Mouse (Mus musculus) forebrain, embryonic 12.5 days (tissue): ENCODE data around the gene Kcnip1. TPM values are rescaled to one million over a fixed set of nuclear protein-coding genes. Genes with fewer than 3 reads are reported as not detected.
A peak's percentile ranks its signal among the peaks of the same experiment; 100 is the strongest.

ENCODE experiments used
- ATAC-seq: fragments of 200-750 bp; cut with Nextera tagmentation; 2 replicates; pipeline ENCODE4 v1.8.0; 2017; ENCODE audit warnings: moderate TSS enrichment; ENCODE audit not compliant: low FRiP score
- H3K27ac ChIP-seq: fragments of 300-500 bp; sonication (generic); 2 replicates; pipeline ENCODE4 v1.5.1; 2016; ENCODE audit warnings: mild to moderate bottlenecking
- H3K27me3 ChIP-seq: fragments of 300-500 bp; sonication (generic); 2 replicates; pipeline ENCODE4 v1.6.1; 2016; ENCODE audit warnings: mild to moderate bottlenecking
- H3K36me3 ChIP-seq: fragments of 300-500 bp; sonication (generic); replicated peaks from 2 replicates; pipeline ENCODE4 v1.6.1; 2016; ENCODE audit warnings: mild to moderate bottlenecking
- H3K4me1 ChIP-seq: fragments of 300-500 bp; sonication (generic); 2 replicates; pipeline ENCODE4 v1.6.1; 2016
- H3K4me2 ChIP-seq: fragments of 300-500 bp; sonication (generic); 2 replicates; pipeline ENCODE4 v1.6.1; 2016; ENCODE audit warnings: mild to moderate bottlenecking, moderate library complexity
- H3K4me3 ChIP-seq: fragments of 300-500 bp; sonication (generic); replicated peaks from 2 replicates; pipeline ENCODE4 v1.5.1; 2016; ENCODE audit warnings: mild to moderate bottlenecking
- H3K9ac ChIP-seq: fragments of 300-500 bp; sonication (generic); 2 replicates; pipeline ENCODE4 v1.6.1; 2016; ENCODE audit warnings: mild to moderate bottlenecking
- H3K9me3 ChIP-seq: fragments of 300-500 bp; sonication (generic); 2 replicates; pipeline ENCODE4 v1.6.1; 2016
- WGBS: fragments of 180-500 bp; shearing (Covaris S2); methylation state at CpG from one replicate; pipeline ENCODE4 v1.1.7; 2016; 5-methylcytosine and 5-hydroxymethylcytosine counted together
- polyA plus RNA-seq: library from polyadenylated mRNA; unstranded; fragments of >200 nt; fragmentation: Nextera tagmentation; extraction: Ambion mirVana; gene quantifications from 2 replicates; pipeline ENCODE4 v1.2.1, GENCODE M21; 2016

Kcnip1 gene
- polyA plus RNA-seq, 1 experiment from 2014 or later = 16.3 TPM

GRCm38 (mm10) chr11:33799933-33800332, 193.0 kb downstream of the Kcnip1 start:
- ATAC-seq = no peak
- no peak overlapping the region for H3K9ac ChIP-seq
- H3K27ac ChIP-seq = no peak overlapping the region
- no peaks in the 10 kb centered on the region for H3K27me3 ChIP-seq
- H3K4me3 ChIP-seq = no peak overlapping the region
- H3K9me3 ChIP-seq = no peaks in the 10 kb centered on the region
- H3K4me1 ChIP-seq = peaks cover 28% of the 10 kb centered on the region
- H3K4me2 ChIP-seq = no peak overlapping the region
- H3K36me3 ChIP-seq = no peaks in the 10 kb centered on the region
- 50% methylated on average over 1 of the region's 1 CpGs for WGBS

GRCm38 (mm10) chr11:33798094-33798648, 194.8 kb downstream of the Kcnip1 start:
- Histone ChIP-seq H3K36me3 (no peaks in the 10 kb centered on the region), H3K4me1 (peaks cover 23% of the 10 kb centered on the region), H3K9me3 (no peaks in the 10 kb centered on the region), H3K27ac (peak overlapping the region; percentile 59; the same call in 1 of the 2 replicates), H3K4me3 (no peak overlapping the region), H3K9ac (no peak overlapping the region), H3K27me3 (no peaks in the 10 kb centered on the region), H3K4me2 (no peak overlapping the region)
- 51% methylated on average over 12 of the region's 12 CpGs for WGBS
- no peak for ATAC-seq

DNA sequence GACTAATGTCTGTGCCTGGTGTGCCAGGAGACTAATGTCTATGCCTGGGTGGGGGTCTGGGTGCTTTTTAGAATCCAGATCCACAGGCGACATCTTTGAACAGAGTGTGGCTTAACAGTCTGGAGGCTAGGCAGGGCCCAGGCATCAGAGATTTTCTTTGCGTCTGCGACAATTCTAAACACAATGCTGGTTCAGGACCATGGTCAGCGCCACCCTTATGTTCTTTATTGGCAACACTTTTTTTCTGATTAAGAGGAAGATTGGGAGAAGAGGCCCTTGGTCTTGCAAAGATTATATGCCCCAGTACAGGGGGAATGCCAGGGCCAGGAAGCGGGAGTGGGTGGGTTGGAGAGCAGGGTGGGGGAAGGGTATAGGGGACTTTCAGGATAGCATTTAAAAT, 205.6 kb downstream of the Kcnip1 start:
- Histone ChIP-seq H3K9ac (no peak overlapping the region), H3K27me3 (no peaks in the 10 kb centered on the region), H3K9me3 (no peaks in the 10 kb centered on the region), H3K36me3 (no peaks in the 10 kb centered on the region), H3K4me3 (no peak overlapping the region), H3K4me2 (no peak overlapping the region), H3K27ac (no peak overlapping the region), H3K4me1 (peaks cover 37% of the 10 kb centered on the region)
- 30% methylated on average over 5 of the region's 5 CpGs for WGBS
- ATAC-seq = no peak; the same call in 1 of the 2 replicates

DNA sequence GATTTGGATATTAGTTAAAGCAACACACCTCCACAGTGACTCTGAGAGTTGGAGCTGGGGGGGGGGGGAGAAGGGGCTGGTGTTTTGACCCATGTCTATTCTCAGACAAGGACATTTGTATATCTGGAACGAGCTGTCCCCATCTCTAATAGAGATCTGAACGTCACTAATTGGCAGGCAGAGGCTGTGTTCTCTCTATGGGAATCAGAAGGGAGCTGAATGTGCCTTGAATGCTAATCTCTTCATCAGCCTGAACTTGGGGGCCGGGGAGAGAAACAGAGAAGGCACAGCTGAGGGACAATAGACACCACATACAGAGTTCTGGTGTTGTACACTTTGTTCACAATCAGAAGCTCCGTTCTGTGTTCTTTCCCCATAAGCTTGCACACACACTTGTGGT, 206.4 kb downstream of the Kcnip1 start:
- ATAC-seq = peak; percentile 82
- H3K36me3 ChIP-seq = no peaks in the 10 kb centered on the region
- 12% methylated on average over 4 of the region's 4 CpGs for WGBS
- no peaks in the 10 kb centered on the region for H3K27me3 ChIP-seq
- no peak overlapping the region for H3K4me2 ChIP-seq
- H3K9ac ChIP-seq = no peak overlapping the region
- no peak overlapping the region for H3K4me3 ChIP-seq
- 0 out of 2 replicates have a peak overlapping the region, but pooled peaks have one; percentile 13 for H3K27ac ChIP-seq
- peaks cover 44% of the 10 kb centered on the region for H3K4me1 ChIP-seq
- no peaks in the 10 kb centered on the region for H3K9me3 ChIP-seq

GRCm38 (mm10) chr11:33781561-33781971, 211.4 kb downstream of the Kcnip1 start:
- H3K36me3 ChIP-seq = no peaks in the 10 kb centered on the region
- H3K9me3 ChIP-seq = no peaks in the 10 kb centered on the region
- 48% methylated on average over 10 of the region's 10 CpGs for whole genome bisulfite sequencing
- no peak overlapping the region for H3K4me3 ChIP-seq
- H3K27me3 ChIP-seq = no peaks in the 10 kb centered on the region
- H3K4me2 ChIP-seq = peak overlapping the region; percentile 19
- H3K9ac ChIP-seq = no peak overlapping the region
- ATAC-seq = no peak
- H3K4me1 ChIP-seq = peaks cover 52% of the 10 kb centered on the region
- H3K27ac ChIP-seq = peak overlapping the region; percentile 77

DNA sequence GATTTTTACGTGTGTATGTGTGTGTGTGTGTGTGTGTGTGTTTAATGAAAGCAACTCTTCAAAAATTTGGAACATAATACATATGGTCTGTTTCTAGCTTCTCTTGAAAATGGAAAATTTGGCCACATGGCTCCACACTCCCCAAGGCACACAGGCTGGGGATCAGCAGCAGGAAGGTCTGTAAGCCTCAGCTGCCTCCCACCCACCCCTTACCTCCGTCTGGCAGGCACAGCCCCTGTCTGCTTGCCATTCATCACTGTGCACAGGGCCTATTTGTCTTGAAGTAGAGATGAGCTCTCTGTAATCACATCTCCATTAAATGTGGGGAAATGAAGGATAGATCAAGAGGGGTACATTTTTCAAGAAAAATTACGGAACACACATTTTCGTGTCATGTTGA, 212.7 kb downstream of the Kcnip1 start:
- WGBS = 76% methylated on average over 4 of the region's 4 CpGs

DNA sequence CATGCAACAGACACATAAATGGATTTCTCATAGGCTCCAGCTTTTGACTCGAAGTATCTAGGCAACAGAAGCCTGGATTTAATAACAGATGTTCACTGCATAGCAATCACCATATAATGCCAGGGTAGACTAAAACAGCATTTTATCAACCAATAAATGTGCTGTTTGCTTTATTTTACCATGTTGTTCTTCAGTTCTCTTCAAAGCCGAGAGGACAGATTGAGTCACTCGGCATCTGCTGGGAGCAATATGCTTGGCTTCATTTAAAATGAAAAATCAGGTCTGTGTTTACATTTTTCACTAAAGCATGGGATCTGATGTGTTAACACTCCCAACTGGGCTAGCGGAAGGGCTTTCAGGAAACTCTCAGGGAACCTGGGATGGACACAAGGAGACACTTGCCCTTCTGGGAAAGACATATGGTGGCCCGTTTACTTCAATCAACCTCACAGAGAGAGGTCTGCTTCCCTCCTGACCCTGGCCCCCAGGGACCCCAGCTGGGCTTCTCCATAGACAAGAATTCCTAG, 220.3 kb downstream of the Kcnip1 start:
- peaks cover 21% of the 10 kb centered on the region for H3K4me1 ChIP-seq
- H3K27me3 ChIP-seq = no peaks in the 10 kb centered on the region
- no peak overlapping the region for H3K4me3 ChIP-seq
- H3K36me3 ChIP-seq = no peaks in the 10 kb centered on the region
- WGBS = 52% methylated on average over 5 of the region's 5 CpGs
- H3K9me3 ChIP-seq = no peaks in the 10 kb centered on the region
- H3K4me2 ChIP-seq = no peak overlapping the region
- ATAC-seq = peak; percentile 51; the same call in 1 of the 2 replicates
- H3K9ac ChIP-seq = no peak overlapping the region
- H3K27ac ChIP-seq = peak overlapping the region; percentile 31; the same call in 1 of the 2 replicates

More for the DNA sequence above, 212.7 kb downstream of the Kcnip1 start:
- Histone ChIP-seq H3K36me3 (no peaks in the 10 kb centered on the region), H3K4me1 (peaks cover 39% of the 10 kb centered on the region), H3K27ac (peak overlapping the region; percentile 36; the same call in 1 of the 2 replicates), H3K9ac (no peak overlapping the region), H3K4me2 (no peak overlapping the region), H3K9me3 (no peaks in the 10 kb centered on the region), H3K27me3 (no peaks in the 10 kb centered on the region), H3K4me3 (no peak overlapping the region)
- ATAC-seq = 0 out of 2 replicates have a peak, but pooled peaks have one; percentile 42

GRCm38 (mm10) chr11:33772043-33772442, 220.9 kb downstream of the Kcnip1 start:
- 63% methylated on average over 2 of the region's 2 CpGs for WGBS

DNA sequence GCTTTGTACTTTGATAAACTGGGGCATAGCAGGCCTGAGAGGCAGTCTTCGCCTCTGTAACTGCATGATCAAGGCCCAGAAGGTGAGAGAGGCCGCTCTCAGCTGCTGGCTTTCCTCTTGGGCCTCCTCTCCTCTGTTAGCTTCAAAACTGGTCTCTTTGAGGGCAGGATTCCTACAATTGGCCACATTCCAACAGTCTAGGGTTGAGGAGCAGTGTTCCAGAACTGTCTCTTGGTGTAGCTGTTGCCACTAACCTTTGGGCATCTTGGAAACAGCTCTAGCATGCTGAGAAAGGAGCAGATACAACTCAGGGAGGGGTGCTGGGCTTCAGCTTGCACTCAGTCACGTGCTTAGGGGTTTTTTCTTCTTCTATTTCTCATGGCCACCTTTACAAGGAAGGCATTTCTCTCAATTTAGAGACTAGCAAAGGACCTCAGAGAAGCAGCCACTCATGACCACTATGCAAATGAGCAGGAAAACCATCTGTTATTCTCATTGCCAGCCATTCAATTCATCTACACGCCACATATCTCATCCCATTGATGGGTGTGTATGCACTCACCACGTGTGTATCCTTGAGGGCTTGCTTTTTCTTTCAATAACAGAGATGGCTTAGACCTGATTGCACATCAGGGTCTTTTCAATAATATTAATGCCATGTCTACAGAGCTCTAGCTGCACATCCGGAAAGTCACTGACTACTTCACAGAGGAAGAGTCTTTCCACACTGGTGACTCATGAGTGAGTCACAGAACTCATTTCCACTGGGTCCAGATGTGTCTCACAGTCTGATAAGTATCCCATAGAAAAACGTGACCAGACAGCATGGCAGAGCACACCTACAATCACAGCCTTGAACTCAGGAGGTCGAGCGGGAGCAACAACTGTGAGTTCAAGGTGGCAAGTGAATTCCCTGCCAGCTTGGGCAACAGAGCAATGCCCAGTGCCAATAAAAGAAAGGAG, 225.7 kb downstream of the Kcnip1 start:
- H3K9me3 ChIP-seq = no peaks in the 10 kb centered on the region
- ATAC-seq = no peak
- no peak overlapping the region for H3K27ac ChIP-seq
- no peaks in the 10 kb centered on the region for H3K27me3 ChIP-seq
- no peak overlapping the region for H3K4me2 ChIP-seq
- H3K4me3 ChIP-seq = no peak overlapping the region
- H3K9ac ChIP-seq = no peak overlapping the region
- H3K36me3 ChIP-seq = no peaks in the 10 kb centered on the region
- peaks cover 22% of the 10 kb centered on the region; the same call in 1 of the 2 replicates for H3K4me1 ChIP-seq
- 80% methylated on average over 9 of the region's 9 CpGs for WGBS

More at GRCm38 (mm10) chr11:33772043-33772442, 220.9 kb downstream of the Kcnip1 start:
- Histone ChIP-seq H3K9me3 (no peaks in the 10 kb centered on the region), H3K4me2 (no peak overlapping the region), H3K9ac (no peak overlapping the region), H3K4me3 (no peak overlapping the region), H3K27me3 (no peaks in the 10 kb centered on the region), H3K36me3 (no peaks in the 10 kb centered on the region), H3K27ac (peak overlapping the region; percentile 31; the same call in 1 of the 2 replicates), H3K4me1 (peaks cover 25% of the 10 kb centered on the region)
- no peak for ATAC-seq

DNA sequence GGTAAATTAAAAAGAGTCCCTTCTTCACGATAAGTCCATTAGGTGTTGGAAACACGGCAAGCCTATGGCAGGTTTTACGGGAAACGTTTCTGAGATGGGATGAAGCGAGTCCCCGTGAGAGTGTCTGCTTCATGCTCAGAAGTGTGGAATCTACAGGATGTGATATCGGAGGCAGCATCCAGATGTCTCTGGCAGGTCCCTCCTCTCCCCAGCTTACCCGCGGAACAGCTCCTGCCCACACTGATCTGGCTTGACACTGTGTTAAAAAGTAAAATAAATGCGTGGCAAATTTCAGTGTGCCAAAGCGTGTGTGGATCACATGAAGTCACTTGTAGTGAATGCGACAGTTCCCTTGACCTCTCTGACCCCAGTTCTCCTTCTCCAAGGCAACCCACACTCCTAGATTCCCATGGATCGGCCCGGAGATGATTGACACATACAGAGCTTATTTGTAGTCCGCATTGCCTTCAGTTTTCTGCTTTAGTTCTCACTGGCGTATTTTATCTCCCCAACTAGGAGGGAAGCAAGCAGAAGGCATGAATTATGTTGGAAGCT, 231.7 kb downstream of the Kcnip1 start:
- Histone ChIP-seq H3K9me3 (no peaks in the 10 kb centered on the region), H3K9ac (no peak overlapping the region), H3K4me3 (no peak overlapping the region), H3K4me2 (no peak overlapping the region), H3K36me3 (no peaks in the 10 kb centered on the region), H3K27me3 (no peaks in the 10 kb centered on the region), H3K27ac (no peak overlapping the region), H3K4me1 (peaks cover 17% of the 10 kb centered on the region)
- ATAC-seq = no peak
- 81% methylated on average over 16 of the region's 16 CpGs for WGBS

DNA sequence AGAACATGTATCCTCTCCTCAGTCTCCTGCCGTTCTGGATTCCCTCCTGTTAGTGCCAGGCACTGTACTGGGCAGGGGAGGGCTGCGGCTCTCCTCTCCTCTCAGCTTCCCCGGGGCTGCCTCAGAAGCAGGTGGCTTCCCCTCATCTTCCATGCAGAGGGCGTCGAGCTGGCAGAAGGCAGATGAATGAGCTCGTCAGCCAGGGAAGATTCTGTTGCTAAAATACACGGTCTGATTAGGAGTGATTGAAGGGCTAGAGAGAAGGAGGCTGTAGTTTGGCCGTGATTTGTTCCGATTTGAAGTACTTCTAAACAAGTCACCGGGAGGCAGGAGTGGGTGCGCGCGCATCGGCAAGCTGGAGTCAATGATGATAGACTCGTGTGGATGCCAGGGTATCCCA, 236.3 kb downstream of the Kcnip1 start:
- 58% methylated on average over 15 of the region's 15 CpGs for WGBS
- H3K9ac ChIP-seq = no peak overlapping the region
- no peaks in the 10 kb centered on the region for H3K27me3 ChIP-seq
- peaks cover 15% of the 10 kb centered on the region for H3K4me1 ChIP-seq
- no peaks in the 10 kb centered on the region for H3K36me3 ChIP-seq
- H3K27ac ChIP-seq = peak overlapping the region; percentile 59
- H3K9me3 ChIP-seq = no peaks in the 10 kb centered on the region
- H3K4me2 ChIP-seq = no peak overlapping the region
- peak; percentile 57; the same call in 1 of the 2 replicates for ATAC-seq
- no peak overlapping the region for H3K4me3 ChIP-seq

- Histone ChIP-seq H3K27me3 (no peaks in the 10 kb centered on the region), H3K9me3 (no peaks in the 10 kb centered on the region), H3K4me2 (no peak overlapping the region), H3K27ac (no peak overlapping the region), H3K9ac (no peak overlapping the region), H3K36me3 (no peaks in the 10 kb centered on the region), H3K4me1 (peaks cover 13% of the 10 kb centered on the region), H3K4me3 (no peak overlapping the region)
- no peak for ATAC-seq
- 58% methylated on average over 4 of the region's 4 CpGs for WGBS
These were observed 240.5 kb downstream of the Kcnip1 start for GRCm38 (mm10) chr11:33752431-33752873.
